Mouse (Mus musculus) limb, embryonic 11.5 days (tissue): Measurements from ENCODE around the gene Trpm4. TPM values are rescaled to one million over a fixed set of nuclear protein-coding genes. Genes with fewer than 3 reads are reported as not detected.
A peak's percentile ranks its signal among the peaks of the same experiment; 100 is the strongest.

Source experiments
- ATAC-seq: fragments of 200-750 bp; cut with Nextera tagmentation; 2 replicates; pipeline ENCODE4 v1.8.0; 2017; ENCODE audit warnings: low read depth; ENCODE audit not compliant: insufficient number of reproducible peaks, low FRiP score, low TSS enrichment
- DNase-seq: peaks from one replicate; pipeline ENCODE4 v3.0.0-alpha.2; 2015; ENCODE audit warnings: low spot score
- H3K27ac ChIP-seq: fragments of 300-500 bp; sonication (generic); replicated peaks from 2 replicates; pipeline ENCODE4 v1.5.1; 2014; ENCODE audit warnings: low read depth, mild to moderate bottlenecking, low read length
- H3K27me3 ChIP-seq: fragments of 300-500 bp; sonication (generic); 2 replicates; pipeline ENCODE4 v1.6.1; 2014; ENCODE audit warnings: mild to moderate bottlenecking, low read length, mixed read lengths; ENCODE audit not compliant: control insufficient read depth, insufficient read depth
- H3K36me3 ChIP-seq: fragments of 300-500 bp; sonication (generic); 2 replicates; pipeline ENCODE4 v1.6.1; 2014; ENCODE audit warnings: mild to moderate bottlenecking, low read length, moderate library complexity, mixed read lengths; ENCODE audit not compliant: control insufficient read depth, insufficient read depth
- H3K4me1 ChIP-seq: fragments of 300-500 bp; sonication (generic); 2 replicates; pipeline ENCODE4 v1.6.1; 2014; ENCODE audit warnings: low read length, mixed read lengths; ENCODE audit not compliant: control insufficient read depth, insufficient read depth
- H3K4me2 ChIP-seq: fragments of 300-500 bp; sonication (generic); 2 replicates; pipeline ENCODE4 v1.6.1; 2014; ENCODE audit warnings: low read depth, mild to moderate bottlenecking, moderate library complexity; ENCODE audit not compliant: severe bottlenecking
- H3K4me3 ChIP-seq: fragments of 300-500 bp; sonication (generic); 2 replicates; pipeline ENCODE4 v1.5.1; 2014; ENCODE audit warnings: low read depth, low read length
- H3K9ac ChIP-seq: fragments of 300-500 bp; sonication (generic); 2 replicates; pipeline ENCODE4 v1.6.1; 2014; ENCODE audit warnings: mild to moderate bottlenecking, low read length
- H3K9me3 ChIP-seq: fragments of 300-500 bp; sonication (generic); 2 replicates; pipeline ENCODE4 v1.6.1; 2016; ENCODE audit warnings: low read length; ENCODE audit not compliant: control insufficient read depth
- WGBS: fragments of 180-500 bp; shearing (Covaris S2); extraction: QIAGEN DNeasy Blood & Tissue Kit; methylation state at CpG from one replicate; pipeline ENCODE4 v1.1.7; 2014; 5-methylcytosine and 5-hydroxymethylcytosine counted together
- polyA plus RNA-seq: library from polyadenylated mRNA; unstranded; fragments of >200 nt; fragmentation: Nextera tagmentation; extraction: Ambion mirVana; gene quantifications from 2 replicates; pipeline ENCODE4 v1.2.1, GENCODE M21; 2014

Trpm4 gene
- polyA plus RNA-seq, 1 experiment from 2014 or later, result 6.7 TPM

GRCm38 (mm10) chr7:45341303-45341702, 7.7 kb upstream of the Trpm4 start:
- Histone ChIP-seq H3K36me3 (no peaks in the 10 kb centered on the region), H3K4me1 (peaks cover 28% of the 10 kb centered on the region), H3K9ac (no peak overlapping the region), H3K27me3 (0 out of 2 replicates have a peak, but pooled peaks cover 2% of the 10 kb centered on the region), H3K9me3 (no peaks in the 10 kb centered on the region), H3K4me2 (peak overlapping the region; percentile 93; the same call in 1 of the 2 replicates), H3K4me3 (no peak overlapping the region), H3K27ac (no peak overlapping the region)
- WGBS, result 4% methylated on average over 8 of the region's 8 CpGs
- DNase-seq (peak; percentile 80), ATAC-seq (no peak)

GRCm38 (mm10) chr7:45340669-45341068, 7.1 kb upstream of the Trpm4 start:
- H3K4me3 ChIP-seq, result peak overlapping the region; percentile 52
- no peak for ATAC-seq
- peak overlapping the region; percentile 93 for H3K4me2 ChIP-seq
- H3K27me3 ChIP-seq, result 0 out of 2 replicates have a peak, but pooled peaks cover 2% of the 10 kb centered on the region
- peak overlapping the region; percentile 68; the same call in 1 of the 2 replicates for H3K9ac ChIP-seq
- no peak overlapping the region for H3K27ac ChIP-seq
- H3K36me3 ChIP-seq, result no peaks in the 10 kb centered on the region
- peak; percentile 77 for DNase-seq
- 2% methylated on average over 11 of the region's 11 CpGs for WGBS
- no peaks in the 10 kb centered on the region for H3K9me3 ChIP-seq
- H3K4me1 ChIP-seq, result peaks cover 28% of the 10 kb centered on the region

- Histone ChIP-seq H3K36me3 (no peaks in the 10 kb centered on the region), H3K4me1 (peaks cover 31% of the 10 kb centered on the region), H3K4me3 (peak overlapping the region; percentile 52), H3K9me3 (no peaks in the 10 kb centered on the region), H3K27ac (no peak overlapping the region), H3K9ac (peak overlapping the region; percentile 68), H3K27me3 (0 out of 2 replicates have a peak, but pooled peaks cover 2% of the 10 kb centered on the region), H3K4me2 (peak overlapping the region; percentile 93)
- ATAC-seq, result no peak
- no peak for DNase-seq
- whole genome bisulfite sequencing, result under 1% methylated on average over 11 of the region's 11 CpGs
Measured at GRCm38 (mm10) chr7:45340066-45340442, 6.5 kb upstream of the Trpm4 start.

GRCm38 (mm10) chr7:45339410-45340065, 6.0 kb upstream of the Trpm4 start:
- DNase-seq (peak; percentile 88), ATAC-seq (peak; percentile 76)
- Histone ChIP-seq H3K9me3 (no peaks in the 10 kb centered on the region), H3K27me3 (0 out of 2 replicates have a peak, but pooled peaks cover 2% of the 10 kb centered on the region), H3K9ac (peak overlapping the region; percentile 68), H3K4me2 (peak overlapping the region; percentile 93), H3K4me3 (peak overlapping the region; percentile 52), H3K36me3 (no peaks in the 10 kb centered on the region), H3K27ac (0 out of 2 replicates have a peak overlapping the region, but pooled peaks have one; percentile 21), H3K4me1 (peaks cover 37% of the 10 kb centered on the region)
- 0% methylated on average over 37 of the region's 39 CpGs for whole genome bisulfite sequencing

- Histone ChIP-seq H3K4me3 (0 out of 2 replicates have a peak overlapping the region, but pooled peaks have one; percentile 52), H3K27ac (0 out of 2 replicates have a peak overlapping the region, but pooled peaks have one; percentile 14), H3K9me3 (no peaks in the 10 kb centered on the region), H3K36me3 (no peaks in the 10 kb centered on the region), H3K4me2 (peak overlapping the region; percentile 93), H3K9ac (no peak overlapping the region; the same call in 1 of the 2 replicates), H3K4me1 (peaks cover 40% of the 10 kb centered on the region), H3K27me3 (peaks cover 2% of the 10 kb centered on the region; the same call in 1 of the 2 replicates)
- DNase-seq (peak; percentile 58), ATAC-seq (no peak)
- WGBS, result 3% methylated on average over 14 of the region's 14 CpGs
Measured at GRCm38 (mm10) chr7:45338161-45338911, 4.8 kb upstream of the Trpm4 start.

- WGBS, result 12% methylated on average over 4 of the region's 4 CpGs
- no peak for ATAC-seq
Measured at GRCm38 (mm10) chr7:45337469-45337868, 3.9 kb upstream of the Trpm4 start.

GRCm38 (mm10) chr7:45336319-45336718, 2.7 kb upstream of the Trpm4 start:
- DNase-seq (no peak), ATAC-seq (no peak)
- H3K9ac ChIP-seq, result no peak overlapping the region
- H3K36me3 ChIP-seq, result no peaks in the 10 kb centered on the region
- peaks cover 2% of the 10 kb centered on the region; the same call in 1 of the 2 replicates for H3K27me3 ChIP-seq
- no peak overlapping the region for H3K27ac ChIP-seq
- H3K4me1 ChIP-seq, result peaks cover 38% of the 10 kb centered on the region
- H3K4me2 ChIP-seq, result no peak overlapping the region
- no peak overlapping the region for H3K4me3 ChIP-seq
- H3K9me3 ChIP-seq, result no peaks in the 10 kb centered on the region
- WGBS, result 95% methylated on average over 4 of the region's 4 CpGs

More at GRCm38 (mm10) chr7:45337469-45337868, 3.9 kb upstream of the Trpm4 start:
- no peak for DNase-seq
- H3K9me3 ChIP-seq, result no peaks in the 10 kb centered on the region
- no peak overlapping the region for H3K27ac ChIP-seq
- no peaks in the 10 kb centered on the region for H3K36me3 ChIP-seq
- no peak overlapping the region; the same call in none of the 2 replicates for H3K4me2 ChIP-seq
- H3K4me1 ChIP-seq, result peaks cover 40% of the 10 kb centered on the region
- no peak overlapping the region for H3K4me3 ChIP-seq
- peaks cover 2% of the 10 kb centered on the region; the same call in 1 of the 2 replicates for H3K27me3 ChIP-seq
- no peak overlapping the region for H3K9ac ChIP-seq

- Histone ChIP-seq H3K4me3 (no peak within 1 kb of the TSS), H3K4me1 (peaks cover 29% of the 10 kb centered on the region)
Measured at GRCm38 (mm10) chr7:45335056-45335455, 1.5 kb upstream of the Trpm4 start, which contains the start of gene Hrc. Gene Hrc (plus strand): TSS chr7:45335290.

More at GRCm38 (mm10) chr7:45335056-45335455, 1.5 kb upstream of the Trpm4 start, which contains the start of gene Hrc:
- WGBS, result 24% methylated on average over 5 of the region's 5 CpGs
- DNase-seq (no peak), ATAC-seq (no peak)
- H3K36me3 ChIP-seq, result no peaks in the 10 kb centered on the region
- no peak within 1 kb of the TSS for H3K27ac ChIP-seq
- no peaks in the 10 kb centered on the region for H3K9me3 ChIP-seq
- H3K27me3 ChIP-seq, result peaks cover 2% of the 10 kb centered on the region; the same call in 1 of the 2 replicates
- H3K9ac ChIP-seq, result no peak within 1 kb of the TSS
- peak within 1 kb of the TSS; percentile 83; the same call in 1 of the 2 replicates for H3K4me2 ChIP-seq
